Mouse (Mus musculus) CH12.LX (cell line): Measurements from ENCODE around the gene Zim1. TPM values are rescaled to one million over a fixed set of nuclear protein-coding genes. Genes with fewer than 3 reads are reported as not detected.

Experiments used
- DNase-seq: peaks from one replicate; pipeline ENCODE4 v3.0.0-alpha.2; 2013; ENCODE audit errors: extremely low read depth
- H3K27ac ChIP-seq: 2 replicates; pipeline ENCODE4 v1.5.1; 2012; ENCODE audit warnings: low read depth, mild to moderate bottlenecking, control low read depth, moderate library complexity; ENCODE audit not compliant: insufficient read depth
- H3K27me3 ChIP-seq: replicated peaks from 2 replicates; pipeline ENCODE3; 2012; ENCODE audit warnings: inconsistent platforms
- H3K36me3 ChIP-seq, 2 experiments: replicated peaks in 1 of 2; 2 replicates each; pipeline versions ENCODE3 to v1.6.1; 2012; ENCODE audit warnings: inconsistent platforms in 1 of 2, low read length in 1 of 2, mild to moderate bottlenecking in 1 of 2, mixed read lengths in 1 of 2, moderate library complexity in 1 of 2; ENCODE audit not compliant: control insufficient read depth in 1 of 2, insufficient read depth in 1 of 2
- H3K4me1 ChIP-seq, 2 experiments: 2 replicates each; pipeline ENCODE4 v1.6.1; 2012; ENCODE audit warnings: inconsistent platforms in 1 of 2, moderate library complexity in 1 of 2; ENCODE audit not compliant: insufficient read depth in 2 of 2, control insufficient read depth in 1 of 2
- H3K4me2 ChIP-seq: 2 replicates; pipeline ENCODE4 v1.6.1; 2012; ENCODE audit warnings: low read depth, mild to moderate bottlenecking, control low read depth; ENCODE audit not compliant: poor library complexity, insufficient read depth, severe bottlenecking
- H3K4me3 ChIP-seq, 3 experiments: fragments of 150-350 bp in 1 of 3; sonication (generic) in 1 of 3; replicated peaks in 1 of 3; 2 replicates each; pipeline versions ENCODE3 to v1.5.1; 2011 to 2012; ENCODE audit warnings: low read depth in 2 of 3, low read length in 2 of 3, mild to moderate bottlenecking in 2 of 3, moderate library complexity in 2 of 3, control low read depth in 1 of 3, improper control_type of control experiment in 1 of 3, inconsistent platforms in 1 of 3, mixed read lengths in 1 of 3; ENCODE audit not compliant: poor library complexity in 1 of 3
- H3K79me2 ChIP-seq: replicated peaks from 2 replicates; pipeline ENCODE4 v1.6.1; 2012; ENCODE audit warnings: mild to moderate bottlenecking, moderate library complexity; ENCODE audit not compliant: control insufficient read depth, poor library complexity, insufficient read depth, severe bottlenecking; ENCODE audit errors: extremely low read depth
- H3K9ac ChIP-seq: 2 replicates; pipeline ENCODE4 v1.6.1; 2012; ENCODE audit warnings: low read depth, mild to moderate bottlenecking, control low read depth, moderate library complexity; ENCODE audit not compliant: insufficient read depth
- H3K9me3 ChIP-seq: replicated peaks from 2 replicates; pipeline ENCODE3; 2012; ENCODE audit warnings: low read length, inconsistent platforms, mixed read lengths
- CTCF ChIP-seq, 2 experiments: IDR thresholded peaks in 1 of 2; conservative IDR thresholded peaks in 1 of 2; 2 replicates each; pipeline ENCODE4 v1.5.1; 2011 to 2012; ENCODE audit warnings: low read depth in 2 of 2, low read length in 2 of 2, improper control_type of control experiment in 1 of 2, inconsistent platforms in 1 of 2, mild to moderate bottlenecking in 1 of 2, moderate library complexity in 1 of 2
- ETS1 ChIP-seq: conservative IDR thresholded peaks from 2 replicates; pipeline ENCODE4 v1.6.1; 2012; ENCODE audit warnings: low read depth, mild to moderate bottlenecking, inconsistent platforms, low read length, improper control_type of control experiment, moderate library complexity
- GABPA ChIP-seq: IDR thresholded peaks from 2 replicates; pipeline ENCODE4 v1.6.1; 2012; ENCODE audit warnings: low read depth, low read length, improper control_type of control experiment, inconsistent platforms; ENCODE audit not compliant: insufficient replicate concordance
- IRF4 ChIP-seq: IDR thresholded peaks from 2 replicates; pipeline ENCODE4 v1.6.1; 2014; ENCODE audit warnings: low read depth, mild to moderate bottlenecking, inconsistent platforms, low read length, improper control_type of control experiment
- JUND ChIP-seq: conservative IDR thresholded peaks from 2 replicates; pipeline ENCODE4 v1.6.1; 2011; ENCODE audit warnings: low read depth, low read length, improper control_type of control experiment
- MAFK ChIP-seq: IDR thresholded peaks from 2 replicates; pipeline ENCODE4 v1.6.1; 2011; ENCODE audit warnings: low read length, improper control_type of control experiment; ENCODE audit not compliant: insufficient replicate concordance
- MAZ ChIP-seq: IDR thresholded peaks from 2 replicates; pipeline ENCODE4 v1.6.1; 2012; ENCODE audit warnings: low read depth, mild to moderate bottlenecking, inconsistent platforms, low read length, improper control_type of control experiment, moderate library complexity
- MYC ChIP-seq: IDR thresholded peaks from 2 replicates; pipeline ENCODE4 v1.6.1; 2011; ENCODE audit warnings: low read depth, mild to moderate bottlenecking, improper control_type of control experiment, low read length
- NELFE ChIP-seq: IDR thresholded peaks from 2 replicates; pipeline ENCODE4 v1.6.1; 2011; ENCODE audit warnings: low read depth, low read length, improper control_type of control experiment
- PAX5 ChIP-seq: IDR thresholded peaks from 2 replicates; pipeline ENCODE4 v1.6.1; 2012; ENCODE audit warnings: low read length, inconsistent platforms, mixed read lengths
- POLR2AphosphoS2 ChIP-seq: IDR thresholded peaks from 2 replicates; pipeline ENCODE4 v1.6.1; 2011; ENCODE audit warnings: low read depth, low read length, improper control_type of control experiment
- RCOR1 ChIP-seq: conservative IDR thresholded peaks from 2 replicates; pipeline ENCODE4 v1.6.1; 2012; ENCODE audit warnings: low read depth, mild to moderate bottlenecking, inconsistent platforms, low read length, improper control_type of control experiment
- SMC3 ChIP-seq: IDR thresholded peaks from 2 replicates; pipeline ENCODE4 v1.6.1; 2011; ENCODE audit warnings: low read depth, low read length, improper control_type of control experiment
- TBP ChIP-seq: conservative IDR thresholded peaks from 2 replicates; pipeline ENCODE4 v1.6.1; 2011; ENCODE audit warnings: low read depth, low read length, improper control_type of control experiment
- TCF12 ChIP-seq: IDR thresholded peaks from 2 replicates; pipeline ENCODE4 v1.6.1; 2014; ENCODE audit warnings: low read depth, mild to moderate bottlenecking, inconsistent platforms, low read length, improper control_type of control experiment
- UBTF ChIP-seq: IDR thresholded peaks from 2 replicates; pipeline ENCODE4 v1.6.1; 2012; ENCODE audit warnings: low read depth, mild to moderate bottlenecking, inconsistent platforms, low read length, improper control_type of control experiment, moderate library complexity
- USF2 ChIP-seq: conservative IDR thresholded peaks from 2 replicates; pipeline ENCODE4 v1.6.1; 2011; ENCODE audit warnings: low read depth, low read length, improper control_type of control experiment
- ZC3H11A ChIP-seq: IDR thresholded peaks from 2 replicates; pipeline ENCODE4 v1.6.1; 2012; ENCODE audit warnings: low read depth, mild to moderate bottlenecking, inconsistent platforms, low read length, improper control_type of control experiment
- ZMIZ1 ChIP-seq: IDR thresholded peaks from 2 replicates; pipeline ENCODE4 v1.6.1; 2012; ENCODE audit warnings: low read depth, mild to moderate bottlenecking, inconsistent platforms, low read length, improper control_type of control experiment
- dilution Hi-C: fragments of 300-500 bp; cut with MboI; formaldehyde crosslinking; loops from 2 replicates; pipeline ENCODE4 v1.14.3; 2020; ENCODE audit warnings: low sequenced_read_pairs; ENCODE audit not compliant: extremely low pct_unique_long_range_greater_than_20kb, extremely low pct_ligation_motif_present
- in situ Hi-C: fragments of 300-500 bp; cut with MboI; formaldehyde crosslinking; loops from 3 replicates; pipeline ENCODE4 v1.14.3; 2019; ENCODE audit warnings: low sequenced_read_pairs, low pct_ligation_motif_present, low pct_unique_long_range_greater_than_20kb, mixed read lengths
- polyA plus RNA-seq: library from polyadenylated mRNA; unstranded; fragments of >175 nt; gene quantifications from 2 replicates; pipeline ENCODE4 v1.2.1, GENCODE M21; 2012; ENCODE audit warnings: low read depth; ENCODE audit not compliant: insufficient read length
- total RNA-seq, 2 experiments: library from RNA; depleted of rRNA; stranded (reverse); fragments of 300-350 nt in 1 of 2; fragments of >200 nt in 1 of 2; gene quantifications; 2 replicates each; pipeline ENCODE4 v1.2.3; 2012 to 2014

Zim1 gene
- total and polyA plus RNA-seq, 3 experiments: not detected

DNA sequence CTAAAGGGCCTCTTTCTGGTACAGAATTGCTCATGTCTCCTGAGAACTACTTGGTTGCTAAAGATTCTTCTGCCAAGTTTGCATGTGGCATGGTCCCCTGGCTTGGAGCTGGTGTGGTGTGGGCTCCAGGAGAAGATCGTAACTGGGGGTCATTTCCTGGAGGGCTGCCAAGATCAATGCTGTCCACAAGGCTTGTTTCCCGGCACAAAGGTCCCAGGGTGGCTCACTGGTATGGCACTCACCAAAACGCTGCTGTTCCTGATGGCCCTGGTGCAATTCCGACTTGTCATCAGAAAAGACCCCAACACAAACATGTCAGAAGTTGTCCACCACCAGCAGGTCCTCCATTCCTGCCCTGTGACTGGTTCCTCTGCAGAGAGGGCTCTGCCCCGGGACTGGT is 44.1 kb downstream of the Zim1 start:
- no peaks in the 10 kb centered on the region for H3K27me3 ChIP-seq
- no peak for TF ChIP-seq MAFK
- TF ChIP-seq MYC: no peak
- no peak for TF ChIP-seq POLR2AphosphoS2
- no peak for TF ChIP-seq SMC3
- TF ChIP-seq TBP: no peak
- no peak for TF ChIP-seq CTCF (conservative IDR thresholded peaks at IDR 0.05 in 1 of 2, IDR thresholded peaks at IDR 0.05 in 1 of 2; ENCODE audit: low read depth in 2 of 2, low read length in 2 of 2)
- no peak for TF ChIP-seq TCF12
- no peak for TF ChIP-seq USF2
- no peak for TF ChIP-seq UBTF
- TF ChIP-seq NELFE: no peak
- no peak for TF ChIP-seq PAX5
- dilution Hi-C loops: no loop called here
- H3K4me1 ChIP-seq: no peaks in the 10 kb centered on the region
- no peaks in the 10 kb centered on the region for H3K36me3 ChIP-seq
- H3K4me2 ChIP-seq: no peak overlapping the region
- H3K4me3 ChIP-seq: no peak overlapping the region
- no peaks in the 10 kb centered on the region for H3K79me2 ChIP-seq
- in situ Hi-C loops: loop anchor here (25.0 kb wide), 2 partner anchors 260 to 290 kb away; partner anchors contain the start of gene Zfp78
- peaks cover 86% of the 10 kb centered on the region for H3K9me3 ChIP-seq
- H3K27ac ChIP-seq: no peak overlapping the region
- DNase-seq: no peak
- H3K9ac ChIP-seq: no peak overlapping the region

DNA sequence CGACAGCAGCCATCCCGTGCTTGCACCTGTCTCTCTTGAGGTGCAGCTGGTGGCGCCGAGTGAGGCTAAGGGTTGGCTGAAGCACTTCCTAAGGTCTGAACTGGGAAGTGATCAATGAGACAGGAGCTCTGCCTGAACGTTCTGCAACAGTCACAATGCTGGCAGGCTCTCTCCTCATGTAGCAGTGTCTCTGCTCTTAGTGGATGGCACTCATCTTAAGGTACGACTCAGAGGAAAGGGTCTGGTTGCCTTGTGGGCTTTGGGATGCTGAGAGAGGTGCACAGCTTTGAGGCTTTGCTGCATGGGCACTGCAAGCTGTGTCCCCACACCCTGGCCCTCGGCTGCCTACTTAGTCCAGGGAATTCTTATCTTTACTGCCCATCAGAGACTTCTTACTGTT is 45.0 kb downstream of the Zim1 start:
- TF ChIP-seq RCOR1 (no peak), ETS1 (no peak), GABPA (no peak), ZMIZ1 (no peak), CTCF (conservative IDR thresholded peaks at IDR 0.05 in 1 of 2, IDR thresholded peaks at IDR 0.05 in 1 of 2; ENCODE audit: low read depth in 2 of 2, low read length in 2 of 2) (no peak), IRF4 (no peak), POLR2AphosphoS2 (no peak), NELFE (no peak), ZC3H11A (no peak), MAZ (no peak), JUND (no peak), MAFK (no peak), TCF12 (no peak)
- in situ Hi-C loops: loop anchor here (25.0 kb wide), 2 partner anchors 261 to 289 kb away; partner anchors contain the start of gene Zfp78
- no peak overlapping the region for H3K4me2 ChIP-seq
- no peak overlapping the region for H3K4me3 ChIP-seq
- DNase-seq: no peak
- H3K9me3 ChIP-seq: peaks cover 91% of the 10 kb centered on the region
- dilution Hi-C loops: no loop called here
- no peaks in the 10 kb centered on the region for H3K36me3 ChIP-seq
- no peaks in the 10 kb centered on the region for H3K79me2 ChIP-seq
- no peak overlapping the region for H3K27ac ChIP-seq
- no peaks in the 10 kb centered on the region for H3K4me1 ChIP-seq
- no peaks in the 10 kb centered on the region for H3K27me3 ChIP-seq
- no peak overlapping the region for H3K9ac ChIP-seq
